Mouse (Mus musculus) right cerebral cortex, postnatal 36 days (tissue): ENCODE measurements at regions not wholly inside any gene's neighbourhood (a gene's known extent, or its start where the extent isn't known, plus 50 kb on each side); places are given as distances from the start of the nearest gene placed in this dataset.
A peak's percentile ranks its signal among the peaks of the same experiment; 100 is the strongest.

Experiments used
- DNase-seq, 2 experiments: peaks; one replicate each; pipeline ENCODE4 v3.0.0; 2022; ENCODE audit warnings: low spot score in 2 of 2, mixed read lengths in 1 of 2

DNA sequence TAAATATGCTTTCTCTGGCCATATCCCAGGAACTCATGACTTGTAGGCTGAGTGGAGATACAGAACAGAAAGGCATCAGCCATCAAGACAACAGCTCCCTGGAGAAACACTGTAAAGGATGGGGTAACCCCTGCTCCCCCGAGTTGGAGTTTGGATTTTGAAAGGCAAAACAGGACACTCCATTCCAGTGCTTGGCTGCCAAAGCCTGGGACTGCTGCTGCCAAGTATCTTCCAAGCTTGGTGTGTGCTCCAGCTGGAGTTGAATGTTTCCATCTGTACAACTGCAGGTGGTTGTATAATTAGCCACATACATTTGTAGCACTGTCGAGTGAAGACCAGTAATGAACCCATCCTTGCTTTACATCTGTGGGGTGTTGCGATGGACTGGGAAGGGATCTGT lies 62.1 kb downstream of the 4933412E24Rik start:
- peak; percentile 54 to 73 for DNase-seq

DNA sequence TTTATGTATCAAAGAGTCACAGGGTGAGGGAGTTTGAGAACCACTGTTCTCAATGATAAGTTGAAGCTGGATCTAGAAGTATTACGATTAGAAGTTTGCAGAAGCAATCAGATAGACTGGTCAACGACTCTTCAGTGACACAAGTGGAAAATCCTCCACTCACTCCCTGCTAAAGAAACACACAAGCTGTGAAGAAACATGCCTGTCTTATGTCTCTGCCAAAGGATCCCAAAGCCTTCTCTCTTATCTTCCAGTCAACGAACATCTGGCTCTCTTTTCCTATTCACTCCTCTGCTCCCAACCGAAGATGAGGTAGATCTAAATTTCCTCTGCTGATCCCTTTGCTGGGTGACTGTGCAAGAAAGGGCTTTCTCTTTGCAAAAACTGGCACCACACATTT lies 62.6 kb downstream of the 4933412E24Rik start:
- no peak for DNase-seq

DNA sequence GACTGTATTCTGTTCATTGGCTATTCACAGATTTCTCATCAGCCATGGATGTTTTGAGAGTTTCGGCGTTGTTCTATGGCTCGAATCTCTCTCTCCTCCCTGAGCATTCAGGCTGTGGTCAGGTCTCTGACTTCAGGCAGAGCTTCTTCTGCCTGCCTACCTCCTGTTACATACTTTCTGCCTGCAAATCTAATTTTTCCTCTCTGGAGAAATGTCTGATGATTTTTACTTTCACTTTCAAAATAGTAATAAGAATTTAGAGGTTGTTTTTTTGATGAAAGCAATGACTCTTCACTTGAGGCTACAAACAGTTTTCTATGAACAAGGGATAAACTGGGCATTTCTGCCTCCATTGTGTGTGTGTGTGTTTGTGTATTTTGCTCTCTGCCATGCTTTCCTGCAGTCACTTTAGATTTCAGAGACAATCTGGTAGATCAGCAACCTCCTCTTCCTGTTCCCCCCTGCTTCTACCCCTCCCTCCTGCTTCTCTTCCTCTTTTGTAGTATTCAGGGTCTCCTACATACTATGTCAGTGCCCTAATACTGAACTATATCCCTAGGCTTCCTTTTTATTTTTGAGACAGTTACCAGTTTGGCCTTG lies 65.7 kb downstream of the 4933412E24Rik start:
- DNase-seq: no peak

DNA sequence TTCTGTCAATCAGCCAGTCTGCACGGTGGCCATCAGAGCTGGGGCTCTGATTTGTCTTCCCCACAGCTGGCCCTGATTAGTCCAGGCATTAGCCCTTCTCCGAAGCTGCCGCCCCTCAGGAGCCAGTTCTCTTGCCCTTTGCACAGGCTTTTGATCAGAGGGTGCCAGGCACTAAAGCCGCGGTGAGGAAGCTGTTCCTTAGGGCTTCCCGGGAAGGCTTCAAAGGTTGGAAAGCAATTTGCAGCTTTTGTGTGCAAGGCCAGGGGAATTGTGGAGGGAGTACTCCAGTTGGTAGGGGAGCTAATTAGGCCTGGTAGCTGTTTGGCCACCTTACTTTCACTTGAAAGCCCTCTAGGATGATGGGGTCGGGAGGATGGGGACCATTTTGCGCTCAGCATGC lies 71.2 kb downstream of the 4933412E24Rik start:
- no peak for DNase-seq

DNA sequence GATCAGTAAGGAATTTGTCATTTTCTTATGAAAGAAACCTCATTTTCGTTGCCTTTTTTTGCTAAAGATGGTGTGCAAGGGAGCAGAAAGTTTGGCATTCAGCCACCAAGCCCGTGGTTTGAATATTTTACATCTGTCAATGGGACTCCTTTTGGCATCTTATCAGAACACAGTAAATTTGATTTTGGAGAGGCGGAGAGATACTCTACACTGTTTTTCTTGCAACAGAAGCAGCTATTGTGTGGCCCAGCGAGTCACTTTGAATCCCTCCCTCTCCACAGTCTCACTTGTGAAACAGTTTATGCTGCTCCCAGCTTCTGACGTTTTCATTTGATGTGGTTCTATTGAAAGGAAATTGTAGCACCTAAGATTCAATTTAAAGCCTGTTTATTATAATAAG lies 79.9 kb downstream of the 4933412E24Rik start:
- DNase-seq: no peak

DNA sequence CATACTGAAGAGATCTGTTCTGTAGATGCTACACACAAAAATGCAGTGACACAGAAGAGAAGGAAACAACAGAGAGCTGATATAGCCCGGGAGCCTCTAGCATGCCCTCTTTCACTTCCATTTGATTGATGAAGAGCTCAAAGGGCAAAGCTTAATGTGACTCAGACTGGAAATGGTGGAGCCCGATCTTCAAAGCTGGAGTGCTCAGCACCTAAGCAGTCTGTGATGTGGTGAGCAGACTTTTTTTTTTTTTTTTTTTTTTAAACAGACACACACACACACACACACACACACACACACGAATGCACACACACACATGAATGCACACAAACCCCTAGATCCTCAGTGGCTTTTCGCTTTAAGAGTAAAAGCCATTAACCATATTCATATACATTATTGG lies 102.6 kb downstream of the 4933412E24Rik start:
- no peak for DNase-seq

DNA sequence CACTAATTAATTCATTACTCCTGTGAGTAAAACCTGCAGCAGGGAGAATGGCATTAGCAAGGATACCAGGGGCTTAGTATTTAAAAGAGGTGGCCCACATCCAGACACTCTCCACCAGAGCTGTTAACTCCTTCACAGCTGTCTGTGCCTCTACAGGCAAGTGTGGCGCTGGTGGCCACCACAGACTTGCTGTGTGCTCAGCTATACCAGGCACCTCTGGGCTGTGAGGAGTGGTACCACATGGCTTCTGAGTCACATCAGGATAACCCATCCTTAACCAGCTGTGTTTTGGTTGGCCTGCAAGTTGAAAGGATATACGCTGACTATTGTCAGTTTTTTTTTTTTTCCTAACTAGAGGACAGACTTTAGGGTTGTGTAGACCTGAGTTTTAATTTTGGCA lies 108.1 kb downstream of the 4933412E24Rik start:
- no peak for DNase-seq

DNA sequence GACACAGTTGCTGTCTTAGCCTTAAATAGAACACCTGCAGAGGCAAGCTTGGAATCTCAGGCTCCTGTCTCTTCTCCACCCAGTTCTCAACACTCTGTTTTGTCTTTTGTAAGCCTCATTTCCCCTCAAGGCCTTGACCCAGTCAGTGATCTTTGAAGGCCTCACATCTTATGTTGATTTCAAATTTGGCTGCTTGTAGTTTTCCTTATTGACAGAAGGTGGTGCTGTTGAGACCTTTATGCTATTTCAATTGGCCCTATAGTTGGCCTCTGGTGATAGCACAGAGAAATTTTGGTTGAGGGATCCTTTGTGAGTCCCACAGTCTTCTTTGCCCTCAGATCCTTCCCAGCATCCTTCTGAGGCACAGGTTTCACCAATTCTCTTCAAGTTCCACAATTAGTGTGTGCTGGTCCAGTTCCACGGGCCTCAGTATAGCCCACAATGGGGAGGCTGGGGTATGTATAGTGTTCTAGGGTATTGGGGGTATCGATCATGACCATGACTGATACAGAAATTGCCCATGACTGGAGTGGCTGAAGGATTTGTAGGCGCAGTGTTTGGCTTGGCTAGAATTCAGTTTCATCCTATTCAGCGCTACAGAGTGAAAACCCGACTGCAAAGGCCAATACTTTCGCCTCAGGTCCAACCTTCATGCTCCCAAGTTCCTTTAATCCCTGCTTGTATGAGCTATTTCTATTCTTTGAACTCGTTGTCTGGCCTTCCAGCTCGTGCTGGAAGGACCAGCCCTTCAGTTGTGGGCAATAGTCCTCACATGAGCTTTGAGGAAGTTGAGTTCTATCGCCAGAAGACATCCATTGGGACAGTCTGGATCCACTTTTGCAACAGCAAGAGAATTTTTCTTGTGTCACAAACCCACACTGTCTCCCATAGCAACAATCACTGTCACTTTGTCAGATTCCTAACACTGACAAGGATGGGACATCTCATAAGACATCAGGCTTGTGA lies 110.3 kb downstream of the 4933412E24Rik start:
- DNase-seq: no peak

DNA sequence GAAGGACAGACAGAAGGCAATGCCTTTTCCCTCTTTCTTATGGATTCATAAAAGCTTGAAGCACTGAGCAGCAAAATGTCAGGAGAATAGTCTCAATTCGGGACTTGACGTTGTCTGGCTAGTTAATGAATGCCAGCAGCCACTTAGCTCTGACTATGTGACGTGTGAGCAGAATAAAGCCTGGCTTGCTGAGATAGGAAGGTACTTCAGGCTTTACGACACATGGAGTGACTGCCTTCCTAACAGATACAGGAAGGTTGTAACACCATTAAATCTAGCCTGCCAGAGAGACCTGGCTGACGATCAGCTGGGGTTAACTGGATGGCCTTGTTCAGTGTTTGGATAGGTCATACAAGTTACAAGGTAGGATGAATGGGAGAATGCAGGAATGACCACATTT lies 111.7 kb downstream of the 4933412E24Rik start:
- DNase-seq: no peak

DNA sequence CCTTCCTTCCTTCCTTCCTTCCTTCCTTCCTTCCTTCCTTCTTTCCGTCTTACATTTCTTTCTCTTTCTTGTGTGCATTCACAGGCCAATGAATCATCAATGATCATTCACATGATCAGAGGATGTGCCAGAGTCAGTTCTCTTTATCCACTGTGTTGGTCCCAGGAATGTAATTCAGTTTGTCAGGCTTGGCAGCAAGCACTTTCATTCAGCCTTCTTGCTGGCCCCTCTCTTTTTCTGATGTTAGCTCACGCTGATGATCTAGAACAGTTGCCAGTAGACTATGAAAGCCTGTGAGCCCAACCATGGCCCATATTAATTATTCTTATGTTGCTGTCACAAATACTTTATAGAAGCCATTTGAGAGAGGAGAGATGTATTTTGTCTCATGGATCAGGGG lies 127.4 kb downstream of the 4933412E24Rik start:
- no peak for DNase-seq

DNA sequence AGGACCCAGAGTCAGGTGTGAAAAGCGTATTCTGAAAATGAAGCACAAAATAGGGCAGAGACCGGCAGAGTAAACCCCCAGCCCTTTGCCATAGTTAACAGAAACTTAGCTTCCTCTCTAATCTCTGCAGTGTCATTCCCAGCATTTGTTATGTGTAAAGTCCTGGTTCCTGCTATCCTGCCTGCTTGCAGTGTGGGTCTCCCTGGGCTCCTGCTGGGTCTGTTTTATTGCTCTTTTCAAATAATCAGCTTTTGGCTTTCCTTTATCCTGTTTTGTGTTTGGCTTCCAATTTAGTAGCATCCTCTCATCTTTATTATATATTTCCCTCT lies 128.3 kb downstream of the 4933412E24Rik start:
- DNase-seq: no peak

DNA sequence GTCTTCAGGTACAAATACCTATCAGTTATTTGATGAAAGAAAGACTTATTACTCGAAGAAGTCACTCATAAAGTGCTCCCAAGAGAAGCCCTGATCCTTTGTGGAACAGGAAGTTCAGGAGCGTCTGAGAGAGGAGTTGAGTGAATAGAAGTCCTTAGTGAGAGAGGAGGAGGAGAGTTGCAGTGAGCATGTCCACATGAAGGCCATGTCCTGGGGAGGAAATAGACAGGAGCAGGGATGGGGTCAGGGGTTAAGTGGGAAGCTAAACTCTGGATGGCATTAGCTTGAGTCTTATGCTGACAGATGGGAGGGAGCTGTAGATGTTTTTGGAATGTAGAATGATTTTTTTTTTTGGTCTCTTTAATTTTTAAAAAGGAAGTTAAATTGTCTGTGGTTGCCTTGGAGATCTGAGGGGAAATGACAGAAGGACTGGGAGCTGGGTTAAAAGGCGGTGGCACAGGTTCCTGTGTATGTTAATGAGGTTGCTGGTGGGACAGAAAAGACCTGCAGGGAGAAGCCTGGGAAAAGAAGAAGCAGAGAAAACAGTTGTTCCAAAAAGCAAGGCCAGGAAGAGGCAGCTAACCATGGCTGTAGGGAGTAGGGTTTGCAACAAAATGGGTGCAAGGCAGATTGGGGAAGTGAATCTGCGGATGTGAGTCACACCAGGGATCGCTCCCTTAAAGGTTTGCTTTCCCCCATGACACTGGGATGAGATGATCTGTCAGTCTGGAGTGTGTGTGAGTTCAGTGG lies 128.9 kb downstream of the 4933412E24Rik start:
- no peak for DNase-seq

DNA sequence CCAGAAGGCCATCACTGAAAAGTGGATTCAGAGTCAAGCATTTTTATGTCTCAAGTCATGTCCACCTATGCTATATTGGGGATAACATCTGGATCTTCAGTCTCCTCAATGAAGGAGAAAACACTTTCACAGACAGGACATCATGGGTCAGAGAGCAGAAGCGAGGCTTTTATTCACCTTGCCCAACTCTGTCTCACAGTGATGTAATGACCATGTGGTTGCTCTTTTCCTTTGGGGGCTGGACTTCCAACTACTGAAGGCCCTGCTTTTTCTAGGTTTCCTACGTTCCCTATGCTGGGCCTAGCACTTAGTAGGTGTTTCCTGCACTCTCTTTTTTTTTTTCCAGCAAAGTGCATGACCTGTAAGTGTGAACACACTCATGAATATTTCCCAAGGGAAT lies 130.4 kb downstream of the 4933412E24Rik start:
- no peak for DNase-seq

DNA sequence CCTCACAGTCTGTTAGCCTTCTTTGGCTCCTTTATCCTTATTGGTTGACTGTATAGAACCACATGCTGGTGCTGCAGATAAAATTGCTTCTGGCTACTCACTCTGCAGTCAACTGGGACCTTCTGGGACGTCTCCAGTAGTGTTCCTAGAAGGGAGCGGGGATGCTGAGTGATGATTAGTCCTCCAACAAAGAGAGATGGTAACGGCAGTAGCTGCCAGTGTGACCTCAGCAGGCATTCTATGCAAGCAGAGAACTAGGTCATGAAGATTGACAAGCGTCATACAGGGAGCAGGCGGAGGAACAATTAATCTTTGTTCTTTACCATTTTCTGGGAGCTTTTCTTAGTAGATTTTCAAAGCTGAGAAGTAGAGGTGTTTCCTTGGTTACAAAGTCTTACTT lies 134.0 kb downstream of the 4933412E24Rik start:
- no peak for DNase-seq

DNA sequence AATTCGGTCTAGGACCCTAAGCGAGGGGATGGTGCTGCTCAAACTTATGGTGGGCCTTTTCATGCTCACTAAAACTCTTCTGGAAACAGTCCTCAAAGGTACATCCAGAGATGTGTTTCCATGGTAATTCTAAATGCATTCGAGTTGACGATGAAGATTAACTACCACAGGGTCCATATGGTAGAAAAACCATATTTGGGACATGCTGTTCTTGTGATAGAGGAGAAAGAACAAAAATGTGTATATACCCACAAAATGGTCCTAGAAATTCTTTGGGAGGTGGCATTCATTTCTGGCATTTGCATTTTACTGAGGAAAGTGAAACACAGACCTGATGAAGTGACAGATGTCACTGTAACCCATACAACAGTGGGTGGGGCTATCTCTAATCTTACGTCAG lies 136.0 kb downstream of the 4933412E24Rik start:
- no peak for DNase-seq

DNA sequence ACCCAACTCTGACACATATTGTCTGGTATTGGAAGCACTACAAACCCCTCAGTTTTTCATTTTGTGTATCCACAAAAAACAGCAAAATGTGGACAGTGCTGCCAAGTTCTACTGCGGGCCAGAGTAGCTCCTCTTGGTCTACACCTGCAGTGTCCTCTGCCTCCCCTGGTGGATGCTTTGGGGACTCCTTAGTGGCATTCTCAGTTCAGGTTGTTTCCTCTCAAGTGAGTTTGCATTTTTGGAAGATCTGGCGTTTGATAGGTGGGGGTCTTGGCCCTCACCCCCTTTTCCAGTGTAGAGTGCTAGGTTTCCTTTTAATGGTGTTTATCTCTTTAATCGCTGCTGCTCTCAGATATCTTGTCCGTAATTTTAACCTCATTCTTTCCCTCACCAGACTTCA lies 137.1 kb downstream of the 4933412E24Rik start:
- DNase-seq: no peak

DNA sequence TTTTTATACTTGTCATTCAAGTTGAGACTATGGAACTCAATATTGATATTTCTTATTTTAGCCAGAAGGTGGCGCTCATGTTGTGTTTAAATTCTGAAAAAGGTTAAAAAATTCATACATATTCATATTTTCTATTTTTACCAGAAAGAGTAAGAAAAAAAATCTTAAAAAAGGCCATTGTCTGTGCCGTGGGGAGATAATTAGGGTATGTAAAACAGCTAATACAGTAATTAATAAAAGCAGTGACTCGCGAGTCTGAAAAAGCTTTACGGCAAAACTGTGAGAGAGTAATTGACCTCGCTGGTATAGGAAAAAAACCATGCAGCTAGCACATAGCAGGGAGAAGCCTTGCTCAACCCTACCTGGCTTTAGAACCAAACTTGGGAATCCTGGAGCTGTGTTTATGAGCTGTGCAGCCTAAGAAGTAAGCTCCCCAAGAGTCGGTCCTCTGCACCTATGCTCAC lies 140.1 kb downstream of the 4933412E24Rik start:
- no peak for DNase-seq

DNA sequence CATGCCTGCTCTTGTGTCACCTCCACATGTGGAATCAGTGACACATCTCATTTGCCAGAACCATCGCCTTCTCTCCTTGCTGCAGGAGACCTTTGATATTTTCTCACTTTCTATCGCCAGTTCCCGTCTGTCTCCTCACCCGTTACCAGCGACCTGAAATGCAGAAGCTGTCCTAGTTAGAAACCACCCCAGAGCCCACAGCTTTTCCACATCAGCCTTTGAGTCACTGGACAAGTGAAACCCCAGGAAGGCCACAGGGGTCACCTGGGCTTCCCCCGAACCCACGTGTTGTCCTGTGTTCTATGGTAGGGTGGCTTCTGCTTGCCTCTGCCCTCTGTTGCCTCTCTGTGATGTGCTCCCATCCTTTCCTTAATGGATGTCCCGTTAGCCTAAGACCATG lies 149.7 kb downstream of the 4933412E24Rik start:
- no peak for DNase-seq

DNA sequence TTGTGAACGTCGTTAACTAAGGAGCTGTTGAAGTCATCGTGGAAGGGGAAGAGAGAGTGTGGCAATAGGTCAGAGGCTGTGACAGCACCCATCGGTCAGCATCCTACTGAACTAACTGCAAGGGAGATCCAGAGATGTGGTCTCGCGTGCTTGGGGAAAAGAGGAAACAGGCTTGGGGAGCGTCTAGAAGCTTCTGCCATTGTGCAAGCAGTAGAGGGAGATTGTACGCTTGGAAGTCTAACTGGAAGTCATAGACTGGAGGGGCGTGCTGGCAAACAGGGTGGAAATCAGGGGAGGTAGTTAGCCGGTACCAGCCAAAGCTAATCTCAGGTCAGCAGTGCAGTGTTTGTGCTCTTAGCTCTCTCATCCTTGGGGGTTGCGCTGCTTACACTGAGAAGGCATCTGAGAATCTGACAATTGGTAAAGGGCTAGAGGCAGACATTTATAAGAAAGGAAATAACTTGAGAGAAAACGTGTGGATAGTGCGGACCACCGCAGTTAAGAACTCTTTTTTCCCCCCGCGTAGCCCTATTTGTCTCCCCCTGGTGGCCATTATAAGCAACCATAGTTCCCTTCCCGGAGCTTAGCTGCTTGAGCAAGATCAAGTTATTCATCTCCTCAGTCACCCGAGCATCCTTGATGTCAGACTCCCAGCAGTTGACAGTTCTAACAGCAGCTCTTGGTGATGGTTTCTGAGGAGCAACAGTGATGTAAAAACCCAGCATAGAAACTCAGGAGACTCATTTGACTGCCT lies 151.5 kb downstream of the 4933412E24Rik start:
- no peak for DNase-seq

DNA sequence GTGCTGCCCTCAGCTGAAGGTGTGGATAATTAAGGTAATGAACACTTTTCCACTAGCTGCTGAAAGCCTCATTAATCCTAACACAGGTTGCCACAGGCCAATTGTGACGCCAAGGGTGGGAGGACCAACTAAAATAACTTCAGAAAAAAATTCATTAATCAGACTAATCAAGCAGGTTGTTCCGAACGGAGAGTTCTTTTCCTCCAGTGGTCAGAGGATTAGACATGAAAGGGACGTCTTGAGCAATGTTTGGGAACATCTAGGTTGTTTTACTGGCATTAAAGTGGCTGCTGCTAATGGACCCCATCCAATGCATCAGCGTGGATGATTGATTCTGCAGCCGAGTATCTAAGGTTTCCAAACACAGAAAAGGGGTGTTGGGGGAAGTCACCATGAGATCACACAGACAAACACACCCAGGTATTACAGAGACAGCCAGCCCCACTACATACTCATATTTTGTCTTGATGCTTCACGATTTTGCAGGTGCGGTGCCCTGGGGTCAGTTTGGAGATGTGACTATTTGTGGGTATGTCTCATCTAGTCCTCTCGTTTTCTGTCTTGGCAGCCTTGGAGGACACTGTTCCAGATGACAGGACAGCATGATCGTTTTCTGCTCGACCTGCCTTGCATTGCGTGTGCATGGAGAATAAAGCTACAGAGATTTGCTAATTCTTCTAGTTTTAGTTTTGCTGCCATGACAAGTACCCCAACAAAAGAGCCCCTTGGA lies 164.0 kb downstream of the 4933412E24Rik start:
- DNase-seq: no peak

DNA sequence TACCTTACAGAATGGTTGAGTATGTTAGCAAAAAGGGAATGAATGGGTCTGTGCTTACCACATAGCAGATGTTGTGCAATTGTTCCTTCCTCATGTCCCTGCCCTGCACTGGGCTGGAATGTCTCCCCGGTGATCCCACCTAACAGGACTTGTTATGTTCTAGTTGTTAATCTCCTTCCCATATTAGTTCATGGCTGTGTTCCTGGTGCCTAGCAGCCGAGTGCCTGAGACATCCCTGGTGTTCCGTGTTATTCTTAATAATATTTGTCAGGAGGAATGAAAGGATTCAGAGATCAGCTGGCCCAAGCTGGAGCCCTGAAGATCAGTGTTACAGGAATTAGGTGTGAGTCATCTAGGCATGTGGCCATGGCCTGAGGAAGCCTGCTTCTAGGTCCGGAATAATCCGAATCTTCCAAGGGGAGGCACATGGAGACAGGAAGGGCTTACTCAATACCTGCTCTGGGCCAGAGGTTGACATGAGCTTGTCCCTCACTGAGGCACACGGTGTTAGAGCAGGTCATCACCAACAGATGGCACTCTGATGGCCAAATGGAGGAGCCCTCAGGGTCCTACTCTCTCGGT lies 171.2 kb downstream of the 4933412E24Rik start:
- DNase-seq: no peak
